Mouse (Mus musculus) liver, embryonic 14.5 days (tissue): ENCODE measurements around the gene Mcl1. TPM values are rescaled to one million over a fixed set of nuclear protein-coding genes. Genes with fewer than 3 reads are reported as not detected.
A peak's percentile ranks its signal among the peaks of the same experiment; 100 is the strongest.
"Not testable (repeated sequence)": the region's sequence is repeated elsewhere in the genome, so short reads cannot be mapped to it uniquely, and the experiment has no call there.

Experiments used
- ATAC-seq: fragments of 200-750 bp; cut with Nextera tagmentation; 2 replicates; pipeline ENCODE4 v1.8.0; 2017; ENCODE audit warnings: moderate number of reproducible peaks, mild to moderate bottlenecking, moderate library complexity; ENCODE audit not compliant: insufficient read depth
- DNase-seq, 3 experiments: peaks; one replicate each; pipeline ENCODE4 v3.0.0-alpha.2; 2012 to 2013; ENCODE audit warnings: low read depth in 3 of 3, low spot score in 3 of 3
- H3K27ac ChIP-seq: fragments of 300-500 bp; sonication (generic); 2 replicates; pipeline ENCODE4 v1.5.1; 2014; ENCODE audit warnings: moderate library complexity, mild to moderate bottlenecking, control low read depth, inconsistent platforms
- H3K27me3 ChIP-seq: fragments of 300-500 bp; sonication (generic); 2 replicates; pipeline ENCODE4 v1.6.1; 2014; ENCODE audit warnings: mild to moderate bottlenecking, low read length, moderate library complexity; ENCODE audit not compliant: control insufficient read depth, insufficient read depth
- H3K36me3 ChIP-seq: fragments of 300-500 bp; sonication (generic); replicated peaks from 2 replicates; pipeline ENCODE4 v1.6.1; 2014; ENCODE audit warnings: low read depth; ENCODE audit not compliant: control insufficient read depth, insufficient read depth
- H3K4me1 ChIP-seq, 2 experiments: fragments of 200-500 bp in 1 of 2; fragments of 300-500 bp in 1 of 2; sonication (generic) in 1 of 2; replicated peaks; 2 replicates each; pipeline ENCODE4 v1.6.1; 2012 to 2014; ENCODE audit warnings: antibody characterized with exemption in 1 of 2, inconsistent platforms in 1 of 2, low read length in 1 of 2; ENCODE audit not compliant: control insufficient read depth in 2 of 2, insufficient read depth in 2 of 2
- H3K4me2 ChIP-seq: fragments of 300-500 bp; sonication (generic); 2 replicates; pipeline ENCODE4 v1.6.1; 2014; ENCODE audit warnings: low read depth, mild to moderate bottlenecking, control low read depth, moderate library complexity
- H3K4me3 ChIP-seq, 2 experiments: fragments of 200-500 bp in 1 of 2; fragments of 300-500 bp in 1 of 2; sonication (generic) in 1 of 2; 2 replicates each; pipeline ENCODE4 v1.5.1; 2012 to 2014; ENCODE audit warnings: low read depth in 2 of 2, low read length in 2 of 2, mild to moderate bottlenecking in 2 of 2, control low read depth in 1 of 2, inconsistent platforms in 1 of 2, moderate library complexity in 1 of 2; ENCODE audit not compliant: insufficient read depth in 1 of 2
- H3K9ac ChIP-seq: fragments of 300-500 bp; sonication (generic); replicated peaks from 2 replicates; pipeline ENCODE4 v1.6.1; 2014; ENCODE audit warnings: mild to moderate bottlenecking, control low read depth, moderate library complexity
- H3K9me3 ChIP-seq: fragments of 300-500 bp; sonication (generic); 2 replicates; pipeline ENCODE4 v1.6.1; 2016; ENCODE audit warnings: low read length, mixed read lengths; ENCODE audit not compliant: control insufficient read depth
- CTCF ChIP-seq: IDR thresholded peaks from 2 replicates; pipeline ENCODE4 v1.5.1; 2016; ENCODE audit warnings: antibody characterized with exemption, low read depth, control low read depth
- EP300 ChIP-seq: IDR thresholded peaks from 2 replicates; pipeline ENCODE4 v1.6.1; 2016; ENCODE audit warnings: antibody characterized with exemption, low read depth
- WGBS: fragments of 180-500 bp; shearing (Covaris S2); extraction: QIAGEN DNeasy Blood & Tissue Kit; methylation state at CpG from one replicate; pipeline ENCODE4 v1.1.7; 2014; ENCODE audit not compliant: insufficient replicate concordance; 5-methylcytosine and 5-hydroxymethylcytosine counted together
- polyA plus RNA-seq, 2 experiments: library from polyadenylated mRNA; depleted of rRNA in 1 of 2; stranded (reverse) in 1 of 2; unstranded in 1 of 2; fragments of >200 nt; fragmentation: Nextera tagmentation in 1 of 2; extraction: Ambion mirVana in 1 of 2; gene quantifications; 2 replicates each; pipeline versions ENCODE4 v1.2.1 to v1.2.3; 2012 to 2014

The Mcl1 gene
- polyA plus RNA-seq, 2 experiments = 34.6 to 39.2 TPM

DNA sequence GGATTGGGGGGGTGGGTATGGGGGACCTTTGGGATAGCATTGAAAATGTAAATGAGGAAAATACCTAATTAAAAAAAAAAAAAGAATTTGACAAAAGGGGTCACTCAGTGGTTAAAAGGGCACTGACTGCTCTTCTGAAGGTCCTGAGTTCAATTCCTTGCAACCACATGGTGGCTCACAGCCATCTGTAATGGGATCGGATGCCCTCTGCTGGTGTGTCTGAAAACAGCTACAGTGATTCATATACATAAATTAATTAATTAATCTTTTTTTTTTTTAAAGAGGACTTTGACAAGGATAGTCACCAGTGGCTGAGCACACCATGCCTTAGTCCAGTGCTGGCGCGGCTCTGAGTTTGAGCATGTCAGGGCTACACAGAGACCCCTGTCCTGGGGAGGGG, 11.8 kb downstream of the Mcl1 start:
- 90% methylated on average over 3 of the region's 3 CpGs for WGBS
- DNase-seq, H3K9ac ChIP-seq, ATAC-seq, H3K27me3 ChIP-seq, H3K27ac ChIP-seq, H3K4me2 ChIP-seq, H3K9me3 ChIP-seq, H3K4me3 ChIP-seq: not testable (repeated sequence)
- Histone ChIP-seq H3K4me1 (peaks cover 55 to 72% of the 10 kb centered on the region in 2 experiments), H3K36me3 (peaks cover 12% of the 10 kb centered on the region)
- peak; percentile 44 for TF ChIP-seq CTCF

DNA sequence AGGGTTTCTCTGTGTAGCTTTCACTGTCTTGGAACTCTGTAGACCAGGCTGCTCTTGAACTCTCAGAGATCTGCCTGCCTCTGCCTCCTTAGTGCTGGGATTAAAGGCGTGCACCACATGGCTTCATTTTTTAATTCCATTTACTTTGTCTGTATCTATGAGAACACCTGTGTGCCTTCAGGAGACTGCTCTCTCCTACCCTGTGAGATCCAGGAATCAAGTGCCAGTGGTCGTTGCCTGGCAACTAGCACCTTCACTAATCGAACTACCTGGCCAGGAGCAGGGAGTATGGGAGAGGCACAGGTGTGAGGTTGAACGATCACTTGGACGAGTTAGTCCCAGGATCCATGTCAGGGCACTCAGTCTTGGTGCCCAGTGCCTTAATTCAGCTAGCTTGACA, 12.6 kb downstream of the Mcl1 start:
- Histone ChIP-seq H3K27me3 (no peaks in the 10 kb centered on the region), H3K4me2 (no peak overlapping the region), H3K9me3 (no peaks in the 10 kb centered on the region), H3K27ac (peak overlapping the region; percentile 30), H3K4me3 (no peak overlapping the region), H3K4me1 (peaks cover 54 to 73% of the 10 kb centered on the region in 2 experiments), H3K9ac (no peak overlapping the region), H3K36me3 (peaks cover 12% of the 10 kb centered on the region; the same call in 1 of the 2 replicates)
- ATAC-seq (no peak), DNase-seq (no peak)
- no peak for TF ChIP-seq EP300
- TF ChIP-seq CTCF = no peak
- WGBS = 82% methylated on average over 5 of the region's 5 CpGs

DNA sequence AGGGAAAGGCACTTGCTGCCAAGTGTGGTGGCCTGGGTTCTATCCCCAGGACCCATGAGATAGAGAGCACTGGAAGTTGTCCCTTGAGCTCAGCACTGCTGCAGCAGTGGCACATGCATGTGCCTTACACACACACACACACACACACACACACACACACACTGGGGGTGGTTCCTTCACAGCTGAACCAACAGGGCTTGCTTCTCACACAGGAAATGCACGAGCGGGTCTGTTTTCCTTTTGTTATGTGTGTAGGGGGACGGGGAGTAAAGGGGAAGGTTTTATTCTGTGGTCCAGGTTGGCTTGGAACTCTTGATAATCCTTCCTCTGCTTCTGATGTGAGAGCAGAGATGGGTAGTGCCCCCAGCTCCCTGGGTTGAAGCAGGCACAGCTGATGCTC, 13.9 kb downstream of the Mcl1 start:
- TF ChIP-seq CTCF = no peak
- no peak for TF ChIP-seq EP300
- Histone ChIP-seq H3K36me3 (peaks cover 12% of the 10 kb centered on the region; the same call in 1 of the 2 replicates), H3K27ac (peak overlapping the region; percentile 99), H3K9ac (peak overlapping the region; percentile 33), H3K9me3 (no peaks in the 10 kb centered on the region), H3K4me2 (peak overlapping the region; percentile 73; the same call in 1 of the 2 replicates), H3K27me3 (no peaks in the 10 kb centered on the region), H3K4me1 (peaks cover 49 to 66% of the 10 kb centered on the region in 2 experiments), H3K4me3 (no peak overlapping the region)
- no peak for DNase-seq
- WGBS = 29% methylated on average over 3 of the region's 3 CpGs
- no peak for ATAC-seq

DNA sequence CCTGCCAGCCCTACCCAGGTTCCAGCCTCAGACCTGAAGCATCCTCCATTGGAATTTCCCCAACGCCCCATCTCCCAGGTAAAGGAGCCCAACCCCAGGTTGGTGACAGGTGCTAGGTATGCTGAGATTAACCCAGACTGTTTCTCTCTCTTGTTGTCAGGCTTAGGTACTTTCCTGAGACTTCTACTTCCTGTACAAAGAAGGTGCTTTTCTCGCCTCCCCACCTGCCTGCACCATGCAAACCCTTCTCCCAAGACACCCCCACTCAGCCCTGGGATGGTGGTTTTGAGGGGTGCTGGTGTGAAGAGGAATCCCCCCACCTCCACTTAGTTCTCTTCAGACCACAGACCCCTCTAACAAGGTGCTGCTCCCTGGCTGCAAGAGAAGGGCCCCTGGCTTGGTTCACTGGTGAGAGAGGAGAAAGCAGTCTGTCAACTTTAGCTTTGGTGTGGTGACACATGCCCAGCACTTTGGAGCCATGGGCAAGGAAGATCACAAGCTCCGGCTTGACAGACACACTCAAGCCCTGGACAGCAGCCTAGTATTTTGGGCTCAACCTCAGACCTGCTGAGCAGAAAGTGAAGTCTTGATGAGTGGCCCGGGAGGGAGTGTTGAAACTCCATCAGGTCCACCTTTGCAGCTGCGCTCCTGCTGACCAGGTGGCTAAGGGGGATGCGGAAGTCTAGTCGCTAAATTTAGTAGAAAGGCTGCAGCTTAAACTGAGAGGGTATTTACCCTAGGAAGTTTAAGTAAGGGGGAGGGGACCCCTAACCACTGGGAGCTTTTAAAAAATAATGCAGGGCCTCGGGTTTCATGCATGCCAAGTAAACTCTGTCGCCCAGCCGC, 14.5 kb downstream of the Mcl1 start:
- Histone ChIP-seq H3K27ac (peak overlapping the region; percentile 99), H3K9ac (peak overlapping the region; percentile 85), H3K4me3 (peak overlapping the region; percentile 42 to 58), H3K4me2 (peak overlapping the region; percentile 73), H3K36me3 (peaks cover 12% of the 10 kb centered on the region; the same call in 1 of the 2 replicates), H3K4me1 (peaks cover 44 to 60% of the 10 kb centered on the region in 2 experiments), H3K9me3 (no peaks in the 10 kb centered on the region), H3K27me3 (no peaks in the 10 kb centered on the region)
- ATAC-seq = no peak
- TF ChIP-seq CTCF = no peak
- no peak for TF ChIP-seq EP300
- DNase-seq = no peak
- 49% methylated on average over 10 of the region's 10 CpGs for WGBS

DNA sequence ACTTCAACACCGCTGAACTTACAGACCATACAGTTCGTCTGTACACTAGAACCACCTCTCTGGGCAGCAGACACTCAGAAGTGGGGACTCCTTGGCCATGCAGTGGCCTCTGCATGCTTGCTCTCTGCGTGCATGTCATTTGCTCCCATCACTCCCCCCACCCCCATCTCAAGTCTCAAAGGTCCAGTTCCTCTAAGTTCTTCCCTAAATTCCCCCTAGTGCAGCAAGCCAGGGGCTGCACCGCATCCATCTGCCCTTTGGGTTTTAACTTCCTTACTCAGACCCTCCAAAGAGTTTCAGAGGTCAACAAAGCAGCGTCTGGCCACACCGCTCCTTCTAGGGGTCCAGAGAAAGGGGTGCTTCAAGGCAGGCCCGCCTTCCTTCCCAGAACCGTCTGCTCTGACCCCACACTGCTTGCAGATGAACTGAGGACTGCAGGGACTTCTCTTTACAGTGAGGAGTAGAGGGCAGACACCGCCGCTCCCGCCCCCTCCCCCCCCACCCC, 15.2 kb downstream of the Mcl1 start:
- H3K9ac ChIP-seq = peak overlapping the region; percentile 85
- peak overlapping the region; percentile 42 to 58 for H3K4me3 ChIP-seq
- 9% methylated on average over 11 of the region's 11 CpGs for WGBS
- H3K27me3 ChIP-seq = no peaks in the 10 kb centered on the region
- peaks cover 41 to 54% of the 10 kb centered on the region in 2 experiments for H3K4me1 ChIP-seq
- DNase-seq (no peak), ATAC-seq (peak; percentile 3; the same call in 1 of the 2 replicates)
- H3K4me2 ChIP-seq = peak overlapping the region; percentile 73
- peaks cover 10% of the 10 kb centered on the region; the same call in 1 of the 2 replicates for H3K36me3 ChIP-seq
- H3K9me3 ChIP-seq = no peaks in the 10 kb centered on the region
- H3K27ac ChIP-seq = peak overlapping the region; percentile 99
- 0 out of 2 replicates have a peak, but pooled peaks have one; percentile 6 for TF ChIP-seq CTCF
- no peak for TF ChIP-seq EP300
